Mouse (Mus musculus) CD4-positive, CD25-positive, alpha-beta regulatory T cell (primary cell): ENCODE measurements around the gene Cacna1c. TPM values are rescaled to one million over a fixed set of nuclear protein-coding genes. Genes with fewer than 3 reads are reported as not detected.

ENCODE experiments used
- polyA plus RNA-seq: library from polyadenylated mRNA; unstranded; fragments of 100-300 nt; shearing (Covaris generic); gene quantifications from one replicate; pipeline ENCODE4 v1.2.1, GENCODE M21; 2017

The Cacna1c gene
- polyA plus RNA-seq, result 0.93 TPM

DNA sequence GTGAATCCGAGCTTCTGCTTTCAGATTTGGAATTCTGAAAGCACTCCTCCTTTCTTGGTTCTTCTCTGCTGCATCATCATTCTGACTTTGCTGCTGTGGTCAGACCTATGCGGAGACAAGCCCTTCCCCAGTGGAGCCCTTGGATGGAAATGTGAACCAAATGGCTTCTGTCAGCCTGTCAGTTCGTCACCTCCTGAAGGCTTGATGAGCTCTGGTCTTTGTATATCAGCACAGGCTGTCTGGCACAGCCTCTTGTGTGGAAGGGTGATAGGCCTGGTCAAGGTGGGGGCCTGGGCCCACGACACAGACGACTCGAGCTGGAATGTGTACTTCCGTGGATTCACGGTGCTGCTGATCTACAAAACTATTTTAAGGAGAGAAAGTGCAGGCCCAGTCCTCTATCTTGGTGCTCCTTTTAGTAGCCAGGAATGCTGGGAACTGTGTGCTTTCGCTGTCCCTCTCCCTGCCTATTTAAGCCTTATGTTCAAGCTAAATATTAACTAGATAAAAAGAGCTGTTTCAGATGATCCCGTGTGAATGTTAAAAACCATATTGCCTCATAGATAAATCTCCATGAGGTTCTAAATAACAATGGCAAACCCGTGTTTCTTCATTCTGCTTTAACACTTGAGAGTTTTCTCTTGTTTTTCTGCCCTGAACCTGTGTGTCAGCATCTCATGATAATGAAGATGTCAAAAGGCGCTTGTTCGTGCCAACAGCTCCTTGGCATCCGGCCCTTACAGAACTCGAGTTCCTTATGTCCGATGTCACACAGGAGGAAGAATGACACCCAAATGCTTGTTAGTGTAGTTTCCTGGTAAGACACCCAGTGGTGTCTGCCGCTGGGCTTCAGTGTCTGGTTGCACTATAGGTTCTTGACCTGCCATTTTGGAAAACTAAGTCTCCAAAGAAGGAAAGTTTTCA, at the start of gene Cacna1c:
TSS of gene Cacna1c (minus strand) at position 37 of the 924 bp plus-strand sequence.

GRCm38 (mm10) chr6:119236241-119236640, 40.0 kb upstream of the Cacna1c start, which contains the start of gene Cacna2d4:
Gene Cacna2d4, plus strand, starts transcription at chr6:119236526.

DNA sequence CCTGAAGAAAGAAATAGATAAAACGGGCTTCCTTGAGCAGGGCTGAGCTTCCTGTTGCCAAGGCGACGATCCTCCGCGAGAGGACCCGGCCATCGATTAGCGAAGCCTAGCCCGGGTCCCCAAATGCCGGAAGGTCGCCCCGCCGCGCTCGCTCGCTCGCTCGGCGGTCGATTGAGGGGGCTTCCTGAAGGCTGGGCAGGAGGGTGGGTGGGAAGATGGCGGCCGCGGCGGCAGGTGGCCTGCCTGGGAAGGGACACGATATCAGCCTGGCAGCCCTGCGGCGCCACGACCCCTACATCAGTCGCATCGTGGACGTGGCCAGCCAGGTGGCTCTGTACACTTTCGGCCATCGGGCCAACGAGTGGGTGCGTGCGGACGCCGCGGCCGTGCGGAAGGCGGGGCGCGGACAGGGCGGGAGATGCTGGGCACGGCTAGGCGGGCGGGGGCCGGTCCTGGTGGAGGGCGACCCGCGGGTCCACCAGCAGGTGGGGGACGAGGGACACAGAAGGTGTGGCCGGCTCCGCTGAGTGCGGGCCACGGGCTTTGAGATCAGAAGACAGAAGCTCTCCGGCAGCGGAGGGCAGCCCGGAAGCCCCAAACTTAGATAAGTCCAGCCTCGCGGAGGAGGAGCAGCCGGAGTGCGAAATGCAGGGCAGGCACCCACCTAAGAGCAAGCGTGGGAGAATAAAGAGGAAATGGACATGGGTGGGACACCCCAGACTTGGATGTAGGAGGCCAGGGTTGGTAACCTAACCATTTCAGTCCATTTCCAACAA, 21.0 kb downstream of the Cacna1c start, which contains the start of gene Dcp1b:
TSS of gene Dcp1b (plus strand) at position 176 of the 776 bp plus-strand sequence.

DNA sequence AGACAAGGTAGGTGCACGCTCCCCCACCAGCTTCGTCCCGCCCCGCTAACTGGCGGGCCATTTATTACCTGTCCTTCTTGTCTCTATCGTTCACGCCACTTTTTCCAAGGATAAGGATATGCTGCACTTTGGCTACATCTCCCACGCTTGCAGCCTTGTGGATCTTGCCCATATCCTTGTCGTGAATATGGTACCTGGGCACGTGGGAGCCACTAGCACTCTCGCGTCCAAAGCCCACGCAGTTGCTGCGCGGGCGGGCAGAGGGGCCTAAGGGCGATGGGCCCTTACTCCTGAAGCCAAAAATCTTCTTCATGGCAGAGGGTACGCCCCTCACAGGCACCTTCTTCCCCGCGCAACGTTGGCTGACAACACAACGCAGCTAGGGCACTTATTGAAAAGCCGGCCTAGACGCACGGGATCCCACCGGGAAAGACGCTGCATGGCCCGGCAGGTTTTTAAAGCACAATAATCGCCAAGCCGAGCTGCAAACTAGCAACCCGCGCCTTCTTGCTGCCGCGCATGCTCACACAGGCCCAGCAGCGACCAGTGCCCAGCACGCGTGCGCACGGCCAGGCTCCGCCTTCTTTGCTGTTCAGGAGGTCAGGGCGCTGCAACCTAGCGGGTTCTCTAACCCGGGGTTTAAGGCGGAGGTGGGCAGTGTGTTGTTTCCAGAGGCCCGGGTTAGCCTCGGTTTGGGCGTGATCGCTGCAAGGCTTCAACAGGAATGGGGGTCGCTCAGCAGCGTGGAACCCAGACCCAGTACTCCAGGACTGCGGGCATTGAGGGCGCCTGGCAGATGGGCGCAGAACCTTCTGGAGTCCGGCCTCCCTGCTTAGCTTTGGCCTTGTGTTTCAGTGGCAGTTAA, 634.2 kb downstream of the Cacna1c start, which contains the start of gene Ankrd26:
TSS of gene Ankrd26 (minus strand) at position 482 of the 865 bp plus-strand sequence.

Other genes with a start within 250 kb of the Cacna1c start
- 22.9 TPM for gene Dcp1b, start 21.2 kb downstream of the Cacna1c start, polyA plus RNA-seq
- gene Cacna2d4, start 40.1 kb upstream of the Cacna1c start, polyA plus RNA-seq, result 14.3 TPM
- 0.20 TPM for gene Lrtm2, start 134.3 kb upstream of the Cacna1c start, polyA plus RNA-seq
- gene Adipor2, start 221.3 kb upstream of the Cacna1c start, polyA plus RNA-seq, result 15.6 TPM